ENCODE assay signal across 7 mouse cellular contexts in the genomic region with DNA sequence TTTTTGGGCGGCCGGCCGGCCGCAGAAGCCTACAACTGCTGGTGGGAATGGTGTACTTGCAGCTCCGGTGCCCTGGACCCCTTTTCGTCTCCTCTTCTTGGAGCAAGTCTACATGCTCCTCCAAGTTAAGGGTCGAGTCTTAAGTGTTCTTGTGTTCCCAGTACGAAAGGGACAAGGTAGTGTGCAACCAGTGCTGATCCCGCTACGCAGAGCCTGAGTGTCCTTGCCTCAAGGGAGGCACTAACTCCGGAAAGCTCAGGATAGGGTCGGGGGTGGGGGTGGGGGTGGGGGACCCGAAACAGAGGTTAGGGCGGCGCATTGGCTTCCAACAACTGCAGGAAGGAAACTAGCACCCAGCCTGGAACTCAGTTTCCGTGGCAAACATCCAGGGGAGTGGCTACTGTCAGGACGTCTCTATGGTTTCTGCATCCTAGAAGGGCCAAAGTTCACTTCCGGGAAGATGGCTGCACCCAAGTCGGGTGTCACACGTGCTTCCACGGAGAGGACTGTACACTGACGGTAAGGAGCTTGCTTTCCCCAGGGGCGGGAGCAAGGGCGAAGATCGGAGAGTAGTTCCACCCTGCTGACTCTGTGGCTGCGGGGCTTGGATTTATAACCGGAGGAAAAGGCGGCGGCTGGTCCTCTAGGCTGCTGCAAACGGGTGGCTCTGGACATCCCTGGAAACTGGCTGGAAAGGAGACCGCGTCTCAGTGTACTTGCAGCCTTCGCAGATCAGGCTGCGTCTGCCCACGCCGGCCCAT. TPM values are rescaled to one million over a fixed set of nuclear protein-coding genes. Genes with fewer than 3 reads are reported as not detected.
DNase-seq lines count a peak whose midpoint lies in the region; ATAC-seq lines count a peak whose summit lies in the region.

A gene (plus strand): TSS at position 448 of the 761 bp plus-strand sequence.

- H3K27ac ChIP-seq in intestine, embryonic 14.5 days (ENCODE audit: low read depth), result peak within 1 kb of the TSS; percentile 30; the same call in 1 of the 2 replicates

- peaks cover 4% of the 10 kb centered on the region for H3K36me3 ChIP-seq in intestine, embryonic 14.5 days (ENCODE audit: control insufficient read depth, insufficient read depth, low read length)

- peaks cover 8% of the 10 kb centered on the region; the same call in 1 of the 2 replicates for H3K4me1 ChIP-seq in intestine, embryonic 14.5 days (replicated peaks; ENCODE audit: control insufficient read depth, insufficient read depth, low read length)

- H3K4me3 ChIP-seq in intestine, embryonic 14.5 days (ENCODE audit: low read depth, low read length), result peak within 1 kb of the TSS; percentile 85

- peak; percentile 92 for ATAC-seq in intestine, embryonic 14.5 days (replicated peaks; ENCODE audit: low FRiP score, low TSS enrichment, low read depth)

- WGBS in intestine, embryonic 14.5 days, result 8% methylated on average over 36 of the region's 36 CpGs

- peak within 1 kb of the TSS; percentile 75 for H3K4me2 ChIP-seq in intestine, embryonic 14.5 days (ENCODE audit: low read length)

- intact Hi-C loops in left cerebral cortex, postnatal 14 days (cut with DNase I), result no loop called here

- peak within 1 kb of the TSS; percentile 55 for H3K9ac ChIP-seq in intestine, embryonic 14.5 days (ENCODE audit: low read length)

- no peaks in the 10 kb centered on the region for H3K9me3 ChIP-seq in intestine, embryonic 14.5 days (ENCODE audit: control insufficient read depth, low read length)

- no peaks in the 10 kb centered on the region; the same call in 1 of the 2 replicates for H3K27me3 ChIP-seq in intestine, embryonic 14.5 days (replicated peaks; ENCODE audit: control insufficient read depth, insufficient read depth, low read length)

- peak; percentile 91 for DNase-seq in adrenal gland, adult 2 months
- peak; percentile 95 for DNase-seq in embryo, embryonic 11 days
- DNase-seq in gastrocnemius, postnatal 25 days, result peak; percentile 75
- peak; percentile 94 for DNase-seq in intestine, embryonic 14.5 days (ENCODE audit: low spot score)
- peak; percentile 92 to 97 for DNase-seq in left cerebral cortex, postnatal 14 days (ENCODE audit: low spot score in 2 of 2)
- DNase-seq in mesoderm, embryonic 11.5 days (ENCODE audit: low read depth, low spot score), result peak; percentile 97
- DNase-seq in right cerebral cortex, postnatal 36 days (ENCODE audit: low spot score in 2 of 2), result peak; percentile 75 to 86

RNA-seq across cellular contexts. Expression of the gene that starts here (rescaled TPM):
- total RNA-seq in adrenal gland, adult 2 months (2021), result 10 to 100 TPM; 13.9 to 16.6 TPM
- 2.3 and 3.5 TPM in 2 replicates for polyA plus RNA-seq in adrenal gland, adult 2 months (2012; rRNA removed)
- total RNA-seq in gastrocnemius, postnatal 25 days (2021), result 10 to 100 TPM; 13.1 to 16.7 TPM
- 41.1 and 45.5 TPM in 2 replicates for polyA plus RNA-seq in intestine, embryonic 14.5 days (2014; fragmentation: Nextera tagmentation; extraction: Ambion mirVana)
- total RNA-seq in left cerebral cortex, postnatal 14 days (2021), result 10 to 100 TPM; 15.5 to 16.5 TPM

Comparison
In these comparisons a context has a peak if more than half of its experiments do, and no peak if none do; other contexts are left out.
1. Peak in every context shown above with its lines: DNase-seq, ATAC-seq, H3K4me3 ChIP-seq and H3K27ac ChIP-seq.